Mouse (Mus musculus): ENCODE measurements around the gene Mex3a.

GRCm38 (mm10) chr3:88556616-88557015 lies 24.4 kb downstream of the Mex3a start:
- TF ChIP-seq GATA1 (IDR thresholded peaks at IDR 0.05; ENCODE audit: low read length) = no peak
- no peak for TF ChIP-seq TAL1 (IDR thresholded peaks at IDR 0.05; ENCODE audit: low read length)
